Mouse (Mus musculus): ENCODE measurements around the gene Orai1. TPM values are rescaled to one million over a fixed set of nuclear protein-coding genes. Genes with fewer than 3 reads are reported as not detected.

The Orai1 gene
- polyA plus RNA-seq, 2 experiments, result 20.7 to 25.0 TPM

DNA sequence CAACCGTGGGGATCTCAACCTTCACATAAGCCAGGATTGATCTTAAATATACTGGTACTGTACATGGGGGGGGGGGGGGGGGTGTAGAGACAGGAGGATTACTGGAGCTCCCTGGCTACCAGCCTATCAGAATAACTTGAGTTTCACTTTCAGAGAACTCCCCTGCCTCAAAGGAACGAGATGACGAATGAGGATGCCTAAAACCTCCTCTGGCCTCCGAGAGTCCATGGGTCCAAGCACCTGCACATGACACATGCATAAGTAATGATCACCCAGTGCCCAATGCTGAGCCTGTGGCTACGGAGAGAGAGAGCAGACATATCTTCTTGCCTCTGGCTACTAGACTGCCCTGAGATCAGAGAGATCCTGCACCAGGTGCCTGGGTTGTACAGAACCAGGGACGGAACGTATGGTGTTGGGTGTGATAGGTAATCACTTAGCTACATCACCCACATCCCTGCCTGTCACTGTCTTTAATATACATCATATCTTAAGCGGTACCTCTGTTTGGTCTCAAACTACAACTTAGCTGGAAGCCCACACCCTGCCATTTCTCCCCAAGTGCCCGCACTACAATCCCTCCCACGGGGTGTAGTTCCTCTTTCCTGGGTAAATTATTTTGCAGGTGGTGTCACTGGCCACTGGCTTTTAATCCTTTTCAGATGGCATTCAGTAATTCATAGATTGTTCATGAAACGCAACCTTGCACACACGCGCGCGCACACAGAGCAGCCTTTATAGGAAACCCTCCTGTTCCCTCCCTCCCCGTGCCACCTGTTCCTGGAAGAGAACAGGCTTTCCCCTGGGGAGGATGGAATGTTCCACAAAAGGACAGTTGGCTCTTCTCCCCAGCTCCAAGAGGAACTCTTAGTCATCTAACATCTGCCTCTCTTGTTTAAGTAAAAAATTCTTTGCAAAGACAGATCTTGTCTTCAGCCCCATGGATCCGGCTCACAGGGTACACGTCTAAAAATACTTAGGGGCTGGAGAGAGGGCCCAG lies 17.4 kb upstream of the Orai1 start:
- Histone ChIP-seq H3K36me3 (ENCODE audit: control insufficient read depth, insufficient read depth, low read length) (no peaks in the 10 kb centered on the region), H3K4me3 (replicated peaks; ENCODE audit: low read length) (no peak overlapping the region), H3K4me2 (replicated peaks; ENCODE audit: low read depth, low read length, severe bottlenecking) (no peak overlapping the region), H3K9me3 (ENCODE audit: control insufficient read depth, low read length) (no peaks in the 10 kb centered on the region), H3K9ac (ENCODE audit: low read depth, low read length, severe bottlenecking) (no peak overlapping the region; the same call in 1 of the 2 replicates), H3K4me1 (ENCODE audit: control insufficient read depth, insufficient read depth, low read length) (peaks cover 9% of the 10 kb centered on the region), H3K27ac (replicated peaks; ENCODE audit: low read depth, low read length) (no peak overlapping the region), H3K27me3 (ENCODE audit: control insufficient read depth, insufficient read depth, low read length) (no peaks in the 10 kb centered on the region)
- 74% methylated on average over 18 of the region's 18 CpGs for WGBS
- TF ChIP-seq POLR2A (IDR thresholded peaks at IDR 0.05; ENCODE audit: borderline replicate concordance, extremely low read depth, insufficient read depth, insufficient read length), result no peak
- ATAC-seq (ENCODE audit: low FRiP score, low read depth) (peak; percentile 31; the same call in 1 of the 2 replicates), DNase-seq (ENCODE audit: low spot score) (no peak)

DNA sequence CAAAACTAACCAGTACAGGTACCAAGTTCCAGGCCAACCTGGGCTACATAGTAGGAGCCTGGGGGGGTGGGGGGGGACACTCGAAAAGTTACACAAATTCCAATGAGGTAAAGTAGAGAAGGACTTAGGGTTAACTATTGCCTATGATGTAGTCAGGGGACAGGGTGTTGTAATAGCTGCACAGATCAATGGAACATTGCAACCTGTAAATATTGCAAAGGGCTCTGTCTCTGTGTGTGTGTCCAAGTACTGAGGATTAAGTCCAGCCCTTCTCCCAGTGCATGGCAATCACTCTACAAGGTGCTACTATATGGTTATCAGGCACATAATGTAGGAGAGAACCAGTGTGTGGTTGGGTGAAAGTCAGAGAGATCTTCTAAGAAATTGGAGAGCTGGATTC lies 14.0 kb upstream of the Orai1 start:
- Histone ChIP-seq H3K4me3 (replicated peaks; ENCODE audit: low read length) (no peak overlapping the region), H3K27ac (replicated peaks; ENCODE audit: low read depth, low read length) (no peak overlapping the region), H3K4me1 (ENCODE audit: control insufficient read depth, insufficient read depth, low read length) (no peaks in the 10 kb centered on the region), H3K4me2 (replicated peaks; ENCODE audit: low read depth, low read length, severe bottlenecking) (no peak overlapping the region), H3K27me3 (ENCODE audit: control insufficient read depth, insufficient read depth, low read length) (no peaks in the 10 kb centered on the region), H3K36me3 (ENCODE audit: control insufficient read depth, insufficient read depth, low read length) (no peaks in the 10 kb centered on the region), H3K9me3 (ENCODE audit: control insufficient read depth, low read length) (no peaks in the 10 kb centered on the region), H3K9ac (ENCODE audit: low read depth, low read length, severe bottlenecking) (no peak overlapping the region)
- ATAC-seq (ENCODE audit: low FRiP score, low read depth) (no peak), DNase-seq (ENCODE audit: low spot score) (no peak)
- WGBS, result 67% methylated on average over 1 of the region's 1 CpGs
- TF ChIP-seq POLR2A (IDR thresholded peaks at IDR 0.05; ENCODE audit: borderline replicate concordance, extremely low read depth, insufficient read depth, insufficient read length), result no peak

- ATAC-seq (ENCODE audit: low FRiP score, low read depth) (no peak), DNase-seq (ENCODE audit: low spot score) (no peak)
- Histone ChIP-seq H3K9ac (ENCODE audit: low read depth, low read length, severe bottlenecking) (0 out of 2 replicates have a peak overlapping the region, but pooled peaks have one; percentile 1), H3K36me3 (ENCODE audit: control insufficient read depth, insufficient read depth, low read length) (no peaks in the 10 kb centered on the region), H3K27me3 (ENCODE audit: control insufficient read depth, insufficient read depth, low read length) (no peaks in the 10 kb centered on the region), H3K4me1 (ENCODE audit: control insufficient read depth, insufficient read depth, low read length) (0 out of 2 replicates have a peak, but pooled peaks cover 6% of the 10 kb centered on the region), H3K4me3 (replicated peaks; ENCODE audit: low read length) (no peak overlapping the region), H3K9me3 (ENCODE audit: control insufficient read depth, low read length) (no peaks in the 10 kb centered on the region), H3K27ac (replicated peaks; ENCODE audit: low read depth, low read length) (no peak overlapping the region), H3K4me2 (replicated peaks; ENCODE audit: low read depth, low read length, severe bottlenecking) (no peak overlapping the region)
- TF ChIP-seq POLR2A (IDR thresholded peaks at IDR 0.05; ENCODE audit: borderline replicate concordance, extremely low read depth, insufficient read depth, insufficient read length), result no peak
- WGBS, result 66% methylated on average over 19 of the region's 19 CpGs
Measured at GRCm38 (mm10) chr5:123005716-123006592, 8.9 kb upstream of the Orai1 start.

DNA sequence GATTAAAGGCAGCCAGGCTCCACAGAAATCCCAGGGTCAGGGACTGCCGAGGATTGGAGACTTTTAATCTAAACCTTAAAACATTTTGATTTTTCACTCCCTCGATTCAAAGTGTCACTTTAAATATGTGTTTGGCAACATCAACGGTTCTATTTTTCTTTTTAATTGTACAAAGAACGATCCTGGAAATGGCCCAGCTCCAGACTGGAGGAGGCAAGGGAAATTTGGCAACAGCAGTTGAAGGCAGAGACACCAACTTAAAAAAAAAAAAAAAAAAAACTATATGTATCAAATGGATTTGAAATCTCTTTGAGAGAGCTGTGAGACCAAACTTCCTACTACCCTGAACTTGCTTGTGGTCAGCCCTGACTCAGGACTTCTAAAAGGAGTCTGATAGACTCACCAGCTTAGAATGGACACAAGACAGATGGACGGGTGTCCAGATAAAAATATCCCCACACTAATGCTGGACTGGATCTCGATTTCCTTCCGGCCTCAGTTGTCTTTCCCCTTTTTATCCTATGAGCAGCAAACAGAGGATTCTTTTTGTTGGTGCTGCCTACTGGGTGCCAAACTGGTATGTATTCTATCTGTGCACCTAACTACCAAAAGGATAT lies 5.9 kb upstream of the Orai1 start:
- 59% methylated on average over 7 of the region's 7 CpGs for WGBS
- no peak for TF ChIP-seq POLR2A (IDR thresholded peaks at IDR 0.05; ENCODE audit: borderline replicate concordance, extremely low read depth, insufficient read depth, insufficient read length)
- no peak overlapping the region for H3K27ac ChIP-seq (replicated peaks; ENCODE audit: low read depth, low read length)
- H3K9ac ChIP-seq (ENCODE audit: low read depth, low read length, severe bottlenecking), result no peak overlapping the region
- no peak overlapping the region for H3K4me2 ChIP-seq (replicated peaks; ENCODE audit: low read depth, low read length, severe bottlenecking)
- 0 out of 2 replicates have a peak, but pooled peaks cover 6% of the 10 kb centered on the region for H3K4me1 ChIP-seq (ENCODE audit: control insufficient read depth, insufficient read depth, low read length)
- no peak overlapping the region for H3K4me3 ChIP-seq (replicated peaks; ENCODE audit: low read length)
- no peaks in the 10 kb centered on the region for H3K27me3 ChIP-seq (ENCODE audit: control insufficient read depth, insufficient read depth, low read length)
- no peak for ATAC-seq (ENCODE audit: low FRiP score, low read depth)
- DNase-seq (ENCODE audit: low spot score), result no peak
- no peaks in the 10 kb centered on the region for H3K36me3 ChIP-seq (ENCODE audit: control insufficient read depth, insufficient read depth, low read length)
- H3K9me3 ChIP-seq (ENCODE audit: control insufficient read depth, low read length), result no peaks in the 10 kb centered on the region

Measured in limb, embryonic 14.5 days (tissue).